Mouse (Mus musculus) limb, embryonic 10.5 days (tissue): ENCODE results near the gene 2410137M14Rik. TPM values are rescaled to one million over a fixed set of nuclear protein-coding genes. Genes with fewer than 3 reads are reported as not detected.

Experiments
- DNase-seq: peaks from one replicate; pipeline ENCODE4 v3.0.0-alpha.2; 2017; ENCODE audit warnings: low spot score
- H3K27ac ChIP-seq: fragments of 300-500 bp; sonication (generic); 2 replicates; pipeline ENCODE4 v1.5.1; 2016; ENCODE audit warnings: mild to moderate bottlenecking
- H3K27me3 ChIP-seq: fragments of 300-500 bp; sonication (generic); 2 replicates; pipeline ENCODE4 v1.6.1; 2016; ENCODE audit warnings: low read depth, mild to moderate bottlenecking; ENCODE audit not compliant: poor library complexity, severe bottlenecking
- H3K36me3 ChIP-seq: fragments of 300-500 bp; sonication (generic); 2 replicates; pipeline ENCODE4 v1.6.1; 2016; ENCODE audit warnings: mild to moderate bottlenecking, moderate library complexity
- H3K4me1 ChIP-seq: fragments of 300-500 bp; sonication (generic); 2 replicates; pipeline ENCODE4 v1.6.1; 2016
- H3K4me3 ChIP-seq: fragments of 300-500 bp; sonication (generic); 2 replicates; pipeline ENCODE4 v1.5.1; 2016; ENCODE audit warnings: mild to moderate bottlenecking, moderate library complexity
- H3K9me3 ChIP-seq: fragments of 300-500 bp; sonication (generic); replicated peaks from 2 replicates; pipeline ENCODE4 v1.6.1; 2016; ENCODE audit warnings: mild to moderate bottlenecking
- WGBS: fragments of 180-500 bp; shearing (Covaris S2); methylation state at CpG from one replicate; pipeline ENCODE4 v1.1.7; 2016; 5-methylcytosine and 5-hydroxymethylcytosine counted together
- polyA plus RNA-seq: library from polyadenylated mRNA; unstranded; fragments of >200 nt; fragmentation: Nextera tagmentation; extraction: Ambion mirVana; gene quantifications from 2 replicates; pipeline ENCODE4 v1.2.1, GENCODE M21; 2016

The 2410137M14Rik gene
- polyA plus RNA-seq, 1 experiment from 2014 or later = not detected

- WGBS = 7% methylated on average over 24 of the region's 24 CpGs
- Histone ChIP-seq H3K9me3 (no peaks in the 10 kb centered on the region), H3K4me1 (peaks cover 4% of the 10 kb centered on the region; the same call in 1 of the 2 replicates), H3K27me3 (peaks cover 39% of the 10 kb centered on the region), H3K4me3 (peak overlapping the region; percentile 20), H3K27ac (no peak overlapping the region), H3K36me3 (no peaks in the 10 kb centered on the region)
- no peak for DNase-seq
Observed at GRCm38 (mm10) chr17:36988475-36988874, 7.4 kb upstream of the 2410137M14Rik start.

GRCm38 (mm10) chr17:36982253-36983155, 1.5 kb upstream of the 2410137M14Rik start:
- no peaks in the 10 kb centered on the region for H3K9me3 ChIP-seq
- peaks cover 12% of the 10 kb centered on the region for H3K27me3 ChIP-seq
- no peak for DNase-seq
- no peaks in the 10 kb centered on the region for H3K36me3 ChIP-seq
- H3K4me1 ChIP-seq = peaks cover 21% of the 10 kb centered on the region
- 18% methylated on average over 5 of the region's 5 CpGs for WGBS
- H3K4me3 ChIP-seq = no peak overlapping the region
- no peak overlapping the region for H3K27ac ChIP-seq

GRCm38 (mm10) chr17:36981845-36982244, 808 bp upstream of the 2410137M14Rik start:
- no peak for DNase-seq
- H3K27me3 ChIP-seq = peaks cover 5% of the 10 kb centered on the region
- H3K27ac ChIP-seq = peak overlapping the region; percentile 56
- H3K4me3 ChIP-seq = peak overlapping the region; percentile 39
- 3% methylated on average over 4 of the region's 4 CpGs for WGBS
- H3K4me1 ChIP-seq = peaks cover 21% of the 10 kb centered on the region
- H3K9me3 ChIP-seq = no peaks in the 10 kb centered on the region
- no peaks in the 10 kb centered on the region for H3K36me3 ChIP-seq

- H3K9me3 ChIP-seq = no peaks in the 10 kb centered on the region
Observed at GRCm38 (mm10) chr17:36973271-36973787, 7.7 kb downstream of the 2410137M14Rik start.

GRCm38 (mm10) chr17:36972791-36973190, 8.2 kb downstream of the 2410137M14Rik start:
- DNase-seq = no peak
- no peaks in the 10 kb centered on the region for H3K9me3 ChIP-seq
- no peak overlapping the region for H3K27ac ChIP-seq
- H3K4me3 ChIP-seq = no peak overlapping the region
- 90% methylated on average over 3 of the region's 3 CpGs for WGBS
- no peaks in the 10 kb centered on the region for H3K4me1 ChIP-seq
- no peaks in the 10 kb centered on the region for H3K36me3 ChIP-seq
- H3K27me3 ChIP-seq = no peaks in the 10 kb centered on the region

More at GRCm38 (mm10) chr17:36973271-36973787, 7.7 kb downstream of the 2410137M14Rik start:
- Histone ChIP-seq H3K27ac (no peak overlapping the region), H3K4me3 (no peak overlapping the region), H3K27me3 (no peaks in the 10 kb centered on the region), H3K4me1 (no peaks in the 10 kb centered on the region), H3K36me3 (no peaks in the 10 kb centered on the region)
- DNase-seq = no peak
- 80% methylated on average over 8 of the region's 8 CpGs for whole genome bisulfite sequencing

GRCm38 (mm10) chr17:36971172-36971850, 9.7 kb downstream of the 2410137M14Rik start:
- no peaks in the 10 kb centered on the region for H3K4me1 ChIP-seq
- no peaks in the 10 kb centered on the region for H3K9me3 ChIP-seq
- H3K27me3 ChIP-seq = no peaks in the 10 kb centered on the region
- no peak overlapping the region for H3K27ac ChIP-seq
- no peak overlapping the region for H3K4me3 ChIP-seq
- WGBS = 90% methylated on average over 6 of the region's 6 CpGs
- no peaks in the 10 kb centered on the region for H3K36me3 ChIP-seq
- no peak for DNase-seq

- Histone ChIP-seq H3K4me1 (no peaks in the 10 kb centered on the region), H3K27me3 (no peaks in the 10 kb centered on the region), H3K27ac (no peak overlapping the region), H3K36me3 (no peaks in the 10 kb centered on the region), H3K4me3 (no peak overlapping the region), H3K9me3 (no peaks in the 10 kb centered on the region)
- WGBS = 81% methylated on average over 14 of the region's 14 CpGs
- DNase-seq = no peak
Observed at GRCm38 (mm10) chr17:36970316-36970890, 10.6 kb downstream of the 2410137M14Rik start.

- Histone ChIP-seq H3K4me1 (no peaks in the 10 kb centered on the region), H3K9me3 (no peaks in the 10 kb centered on the region), H3K27me3 (no peaks in the 10 kb centered on the region), H3K4me3 (no peak overlapping the region), H3K27ac (no peak overlapping the region), H3K36me3 (no peaks in the 10 kb centered on the region)
- no peak for DNase-seq
- 91% methylated on average over 1 of the region's 1 CpGs for WGBS
Observed at GRCm38 (mm10) chr17:36966875-36967274, 14.2 kb downstream of the 2410137M14Rik start.

- peaks cover 12% of the 10 kb centered on the region for H3K4me1 ChIP-seq
- no peaks in the 10 kb centered on the region for H3K27me3 ChIP-seq
- H3K27ac ChIP-seq = no peak overlapping the region
- no peak for DNase-seq
- H3K4me3 ChIP-seq = no peak overlapping the region
- WGBS = 79% methylated on average over 1 of the region's 1 CpGs
- H3K9me3 ChIP-seq = no peaks in the 10 kb centered on the region
- peaks cover 8% of the 10 kb centered on the region for H3K36me3 ChIP-seq
Observed at GRCm38 (mm10) chr17:36961125-36961524, 19.9 kb downstream of the 2410137M14Rik start.

- Histone ChIP-seq H3K27ac (peak overlapping the region; percentile 90), H3K27me3 (no peaks in the 10 kb centered on the region), H3K36me3 (peaks cover 23% of the 10 kb centered on the region), H3K4me1 (peaks cover 12% of the 10 kb centered on the region), H3K4me3 (peak overlapping the region; percentile 81), H3K9me3 (no peaks in the 10 kb centered on the region)
- no peak for DNase-seq
- WGBS = 13% methylated on average over 12 of the region's 12 CpGs
Observed at GRCm38 (mm10) chr17:36958884-36959283, 22.2 kb downstream of the 2410137M14Rik start.

- WGBS = under 1% methylated on average over 46 of the region's 46 CpGs
- DNase-seq = peak; percentile 96
- H3K36me3 ChIP-seq = peaks cover 28% of the 10 kb centered on the region
- H3K4me1 ChIP-seq = peaks cover 12% of the 10 kb centered on the region
- H3K27me3 ChIP-seq = no peaks in the 10 kb centered on the region
- H3K9me3 ChIP-seq = no peaks in the 10 kb centered on the region
- peak within 1 kb of the TSS; percentile 81 for H3K4me3 ChIP-seq
- peak within 1 kb of the TSS; percentile 90 for H3K27ac ChIP-seq
Observed at GRCm38 (mm10) chr17:36957999-36958743, 22.9 kb downstream of the 2410137M14Rik start, which contains the start of the genes Znrd1 and Znrd1as. Gene Znrd1, minus strand, starts transcription at chr17:36958559. Gene Znrd1as, plus strand, starts transcription at chr17:36958592.

- WGBS = 89% methylated on average over 1 of the region's 1 CpGs
- Histone ChIP-seq H3K27ac (no peak overlapping the region), H3K27me3 (peaks cover 4% of the 10 kb centered on the region; the same call in 1 of the 2 replicates), H3K9me3 (no peaks in the 10 kb centered on the region), H3K4me3 (no peak overlapping the region), H3K4me1 (peaks cover 17% of the 10 kb centered on the region), H3K36me3 (peaks cover 45% of the 10 kb centered on the region)
- DNase-seq = no peak
Observed at GRCm38 (mm10) chr17:36953062-36953461, 28.0 kb downstream of the 2410137M14Rik start.
